Mouse (Mus musculus) CH12.LX (cell line): ENCODE data around the gene Bpgm. TPM values are rescaled to one million over a fixed set of nuclear protein-coding genes. Genes with fewer than 3 reads are reported as not detected.

Source experiments
- DNase-seq: peaks from one replicate; pipeline ENCODE4 v3.0.0-alpha.2; 2013; ENCODE audit errors: extremely low read depth
- H3K27ac ChIP-seq: 2 replicates; pipeline ENCODE4 v1.5.1; 2012; ENCODE audit warnings: low read depth, mild to moderate bottlenecking, control low read depth, moderate library complexity; ENCODE audit not compliant: insufficient read depth
- H3K27me3 ChIP-seq: replicated peaks from 2 replicates; pipeline ENCODE3; 2012; ENCODE audit warnings: inconsistent platforms
- H3K36me3 ChIP-seq, 2 experiments: replicated peaks in 1 of 2; 2 replicates each; pipeline versions ENCODE3 to v1.6.1; 2012; ENCODE audit warnings: inconsistent platforms in 1 of 2, low read length in 1 of 2, mild to moderate bottlenecking in 1 of 2, mixed read lengths in 1 of 2, moderate library complexity in 1 of 2; ENCODE audit not compliant: control insufficient read depth in 1 of 2, insufficient read depth in 1 of 2
- H3K4me1 ChIP-seq, 2 experiments: 2 replicates each; pipeline ENCODE4 v1.6.1; 2012; ENCODE audit warnings: inconsistent platforms in 1 of 2, moderate library complexity in 1 of 2; ENCODE audit not compliant: insufficient read depth in 2 of 2, control insufficient read depth in 1 of 2
- H3K4me2 ChIP-seq: 2 replicates; pipeline ENCODE4 v1.6.1; 2012; ENCODE audit warnings: low read depth, mild to moderate bottlenecking, control low read depth; ENCODE audit not compliant: poor library complexity, insufficient read depth, severe bottlenecking
- H3K4me3 ChIP-seq, 3 experiments: fragments of 150-350 bp in 1 of 3; sonication (generic) in 1 of 3; replicated peaks in 1 of 3; 2 replicates each; pipeline versions ENCODE3 to v1.5.1; 2011 to 2012; ENCODE audit warnings: low read depth in 2 of 3, low read length in 2 of 3, mild to moderate bottlenecking in 2 of 3, moderate library complexity in 2 of 3, control low read depth in 1 of 3, improper control_type of control experiment in 1 of 3, inconsistent platforms in 1 of 3, mixed read lengths in 1 of 3; ENCODE audit not compliant: poor library complexity in 1 of 3
- H3K79me2 ChIP-seq: replicated peaks from 2 replicates; pipeline ENCODE4 v1.6.1; 2012; ENCODE audit warnings: mild to moderate bottlenecking, moderate library complexity; ENCODE audit not compliant: control insufficient read depth, poor library complexity, insufficient read depth, severe bottlenecking; ENCODE audit errors: extremely low read depth
- H3K9ac ChIP-seq: 2 replicates; pipeline ENCODE4 v1.6.1; 2012; ENCODE audit warnings: low read depth, mild to moderate bottlenecking, control low read depth, moderate library complexity; ENCODE audit not compliant: insufficient read depth
- H3K9me3 ChIP-seq: replicated peaks from 2 replicates; pipeline ENCODE3; 2012; ENCODE audit warnings: low read length, inconsistent platforms, mixed read lengths
- CHD1 ChIP-seq: IDR thresholded peaks from 2 replicates; pipeline ENCODE4 v1.6.1; 2012; ENCODE audit warnings: low read depth, low read length, improper control_type of control experiment, inconsistent platforms
- CHD2 ChIP-seq: IDR thresholded peaks from 2 replicates; pipeline ENCODE4 v1.6.1; 2011; ENCODE audit warnings: low read length, improper control_type of control experiment
- CTCF ChIP-seq, 2 experiments: IDR thresholded peaks in 1 of 2; conservative IDR thresholded peaks in 1 of 2; 2 replicates each; pipeline ENCODE4 v1.5.1; 2011 to 2012; ENCODE audit warnings: low read depth in 2 of 2, low read length in 2 of 2, improper control_type of control experiment in 1 of 2, inconsistent platforms in 1 of 2, mild to moderate bottlenecking in 1 of 2, moderate library complexity in 1 of 2
- ELF1 ChIP-seq: IDR thresholded peaks from 2 replicates; pipeline ENCODE4 v1.6.1; 2014; ENCODE audit warnings: low read depth, mild to moderate bottlenecking, inconsistent platforms, low read length, improper control_type of control experiment
- ETS1 ChIP-seq: conservative IDR thresholded peaks from 2 replicates; pipeline ENCODE4 v1.6.1; 2012; ENCODE audit warnings: low read depth, mild to moderate bottlenecking, inconsistent platforms, low read length, improper control_type of control experiment, moderate library complexity
- GABPA ChIP-seq: IDR thresholded peaks from 2 replicates; pipeline ENCODE4 v1.6.1; 2012; ENCODE audit warnings: low read depth, low read length, improper control_type of control experiment, inconsistent platforms; ENCODE audit not compliant: insufficient replicate concordance
- HCFC1 ChIP-seq: IDR thresholded peaks from 2 replicates; pipeline ENCODE4 v1.6.1; 2012; ENCODE audit warnings: low read depth, mild to moderate bottlenecking, inconsistent platforms, low read length, improper control_type of control experiment
- IRF4 ChIP-seq: IDR thresholded peaks from 2 replicates; pipeline ENCODE4 v1.6.1; 2014; ENCODE audit warnings: low read depth, mild to moderate bottlenecking, inconsistent platforms, low read length, improper control_type of control experiment
- JUN ChIP-seq: IDR thresholded peaks from 2 replicates; pipeline ENCODE4 v1.6.1; 2011; ENCODE audit warnings: low read depth, mild to moderate bottlenecking, low read length, improper control_type of control experiment, moderate library complexity; ENCODE audit not compliant: insufficient read depth
- JUND ChIP-seq: conservative IDR thresholded peaks from 2 replicates; pipeline ENCODE4 v1.6.1; 2011; ENCODE audit warnings: low read depth, low read length, improper control_type of control experiment
- MAFK ChIP-seq: IDR thresholded peaks from 2 replicates; pipeline ENCODE4 v1.6.1; 2011; ENCODE audit warnings: low read length, improper control_type of control experiment; ENCODE audit not compliant: insufficient replicate concordance
- MAZ ChIP-seq: IDR thresholded peaks from 2 replicates; pipeline ENCODE4 v1.6.1; 2012; ENCODE audit warnings: low read depth, mild to moderate bottlenecking, inconsistent platforms, low read length, improper control_type of control experiment, moderate library complexity
- MEF2A ChIP-seq: IDR thresholded peaks from 2 replicates; pipeline ENCODE4 v1.6.1; 2014; ENCODE audit warnings: low read depth, mild to moderate bottlenecking, inconsistent platforms, low read length, improper control_type of control experiment, borderline replicate concordance
- MYC ChIP-seq: IDR thresholded peaks from 2 replicates; pipeline ENCODE4 v1.6.1; 2011; ENCODE audit warnings: low read depth, mild to moderate bottlenecking, improper control_type of control experiment, low read length
- NELFE ChIP-seq: IDR thresholded peaks from 2 replicates; pipeline ENCODE4 v1.6.1; 2011; ENCODE audit warnings: low read depth, low read length, improper control_type of control experiment
- PAX5 ChIP-seq: IDR thresholded peaks from 2 replicates; pipeline ENCODE4 v1.6.1; 2012; ENCODE audit warnings: low read length, inconsistent platforms, mixed read lengths
- POLR2A ChIP-seq: IDR thresholded peaks from 2 replicates; pipeline ENCODE4 v1.6.1; 2011; ENCODE audit warnings: low read depth, mild to moderate bottlenecking, improper control_type of control experiment, low read length
- POLR2AphosphoS2 ChIP-seq: IDR thresholded peaks from 2 replicates; pipeline ENCODE4 v1.6.1; 2011; ENCODE audit warnings: low read depth, low read length, improper control_type of control experiment
- RAD21 ChIP-seq: IDR thresholded peaks from 2 replicates; pipeline ENCODE4 v1.6.1; 2011; ENCODE audit warnings: low read depth, mild to moderate bottlenecking, low read length, improper control_type of control experiment, moderate library complexity
- RCOR1 ChIP-seq: conservative IDR thresholded peaks from 2 replicates; pipeline ENCODE4 v1.6.1; 2012; ENCODE audit warnings: low read depth, mild to moderate bottlenecking, inconsistent platforms, low read length, improper control_type of control experiment
- SIN3A ChIP-seq: IDR thresholded peaks from 2 replicates; pipeline ENCODE4 v1.6.1; 2012; ENCODE audit warnings: low read length, improper control_type of control experiment, inconsistent platforms
- SMC3 ChIP-seq: IDR thresholded peaks from 2 replicates; pipeline ENCODE4 v1.6.1; 2011; ENCODE audit warnings: low read depth, low read length, improper control_type of control experiment
- TBP ChIP-seq: conservative IDR thresholded peaks from 2 replicates; pipeline ENCODE4 v1.6.1; 2011; ENCODE audit warnings: low read depth, low read length, improper control_type of control experiment
- TCF12 ChIP-seq: IDR thresholded peaks from 2 replicates; pipeline ENCODE4 v1.6.1; 2014; ENCODE audit warnings: low read depth, mild to moderate bottlenecking, inconsistent platforms, low read length, improper control_type of control experiment
- UBTF ChIP-seq: IDR thresholded peaks from 2 replicates; pipeline ENCODE4 v1.6.1; 2012; ENCODE audit warnings: low read depth, mild to moderate bottlenecking, inconsistent platforms, low read length, improper control_type of control experiment, moderate library complexity
- USF1 ChIP-seq: IDR thresholded peaks from 2 replicates; pipeline ENCODE4 v1.6.1; 2014; ENCODE audit warnings: low read depth, mild to moderate bottlenecking, inconsistent platforms, low read length, improper control_type of control experiment
- USF2 ChIP-seq: conservative IDR thresholded peaks from 2 replicates; pipeline ENCODE4 v1.6.1; 2011; ENCODE audit warnings: low read depth, low read length, improper control_type of control experiment
- ZMIZ1 ChIP-seq: IDR thresholded peaks from 2 replicates; pipeline ENCODE4 v1.6.1; 2012; ENCODE audit warnings: low read depth, mild to moderate bottlenecking, inconsistent platforms, low read length, improper control_type of control experiment
- dilution Hi-C: fragments of 300-500 bp; cut with MboI; formaldehyde crosslinking; loops from 2 replicates; pipeline ENCODE4 v1.14.3; 2020; ENCODE audit warnings: low sequenced_read_pairs; ENCODE audit not compliant: extremely low pct_unique_long_range_greater_than_20kb, extremely low pct_ligation_motif_present
- in situ Hi-C: fragments of 300-500 bp; cut with MboI; formaldehyde crosslinking; loops from 3 replicates; pipeline ENCODE4 v1.14.3; 2019; ENCODE audit warnings: low sequenced_read_pairs, low pct_ligation_motif_present, low pct_unique_long_range_greater_than_20kb, mixed read lengths
- polyA plus RNA-seq: library from polyadenylated mRNA; unstranded; fragments of >175 nt; gene quantifications from 2 replicates; pipeline ENCODE4 v1.2.1, GENCODE M21; 2012; ENCODE audit warnings: low read depth; ENCODE audit not compliant: insufficient read length
- total RNA-seq, 2 experiments: library from RNA; depleted of rRNA; stranded (reverse); fragments of 300-350 nt in 1 of 2; fragments of >200 nt in 1 of 2; gene quantifications; 2 replicates each; pipeline ENCODE4 v1.2.3; 2012 to 2014

Bpgm gene
- total and polyA plus RNA-seq, 3 experiments = 10.8 to 12.7 (median 10.9) TPM

- Histone ChIP-seq H3K4me1 (no peaks in the 10 kb centered on the region), H3K79me2 (no peaks in the 10 kb centered on the region), H3K27ac (no peak overlapping the region), H3K36me3 (no peaks in the 10 kb centered on the region), H3K9me3 (no peaks in the 10 kb centered on the region), H3K27me3 (no peaks in the 10 kb centered on the region), H3K4me3 (no peak overlapping the region), H3K9ac (no peak overlapping the region), H3K4me2 (no peak overlapping the region)
- in situ Hi-C loops = loop anchor here (10.0 kb wide), 1 partner anchor 237 kb away; no protein-coding TSS in a partner anchor
- dilution Hi-C loops = no loop called here
- no peak for DNase-seq
- TF ChIP-seq CTCF (conservative IDR thresholded peaks at IDR 0.05 in 1 of 2, IDR thresholded peaks at IDR 0.05 in 1 of 2; ENCODE audit: low read depth in 2 of 2, low read length in 2 of 2) (no peak), ELF1 (no peak), GABPA (no peak), MYC (no peak), POLR2A (no peak), NELFE (no peak), MEF2A (no peak)
These were observed 41.7 kb downstream of the Bpgm start for GRCm38 (mm10) chr6:34517750-34518149.

DNA sequence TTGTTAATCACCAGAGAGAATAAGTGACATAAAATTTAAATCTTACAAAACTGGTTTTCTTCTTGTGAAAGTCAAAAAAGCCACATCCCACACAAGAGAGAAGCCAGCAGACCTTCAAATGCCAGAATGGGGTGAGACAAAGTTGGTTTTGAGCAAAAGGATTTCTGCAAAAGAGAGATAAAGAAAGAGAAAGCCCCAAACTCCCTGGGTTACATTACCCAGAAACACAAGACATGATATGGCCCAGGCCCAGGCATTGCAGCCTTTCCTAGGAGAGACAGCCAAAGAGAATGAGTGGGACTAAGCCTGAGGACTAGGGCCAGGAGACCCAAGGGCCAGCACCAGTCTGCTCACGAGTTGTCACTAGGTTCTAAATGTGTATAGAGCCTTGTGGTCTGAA, 43.1 kb downstream of the Bpgm start:
- H3K36me3 ChIP-seq = no peaks in the 10 kb centered on the region
- H3K4me2 ChIP-seq = no peak overlapping the region
- no peak overlapping the region for H3K27ac ChIP-seq

GRCm38 (mm10) chr6:34520491-34520890, 44.5 kb downstream of the Bpgm start:
- no peaks in the 10 kb centered on the region for H3K79me2 ChIP-seq
- in situ Hi-C loops (no loop called here), dilution Hi-C loops (no loop called here)
- H3K27me3 ChIP-seq = no peaks in the 10 kb centered on the region
- H3K9me3 ChIP-seq = no peaks in the 10 kb centered on the region
- DNase-seq = no peak
- no peak overlapping the region for H3K9ac ChIP-seq
- H3K36me3 ChIP-seq = no peaks in the 10 kb centered on the region
- H3K4me3 ChIP-seq = no peak overlapping the region
- H3K4me1 ChIP-seq = no peaks in the 10 kb centered on the region
- H3K27ac ChIP-seq = no peak overlapping the region
- H3K4me2 ChIP-seq = no peak overlapping the region
- TF ChIP-seq IRF4 (no peak), USF1 (no peak), MEF2A (no peak), SIN3A (no peak), JUN (no peak), MAZ (no peak), RCOR1 (no peak), CHD2 (no peak), ELF1 (no peak), POLR2AphosphoS2 (no peak), USF2 (no peak), ZMIZ1 (no peak), UBTF (no peak), ETS1 (no peak), SMC3 (no peak)

More for the DNA sequence above, 43.1 kb downstream of the Bpgm start:
- Histone ChIP-seq H3K4me1 (no peaks in the 10 kb centered on the region), H3K79me2 (no peaks in the 10 kb centered on the region), H3K9me3 (no peaks in the 10 kb centered on the region), H3K4me3 (no peak overlapping the region), H3K27me3 (no peaks in the 10 kb centered on the region), H3K9ac (no peak overlapping the region)
- no peak for TF ChIP-seq HCFC1
- no peak for TF ChIP-seq RAD21
- no peak for TF ChIP-seq GABPA
- no peak for TF ChIP-seq SIN3A
- no peak for TF ChIP-seq JUN
- no peak for TF ChIP-seq PAX5
- TF ChIP-seq MAFK = no peak
- TF ChIP-seq JUND = no peak
- TF ChIP-seq ELF1 = no peak
- no peak for TF ChIP-seq MYC
- no peak for TF ChIP-seq ETS1
- no peak for TF ChIP-seq TCF12
- no peak for TF ChIP-seq USF2
- TF ChIP-seq MEF2A = no peak
- TF ChIP-seq MAZ = no peak
- TF ChIP-seq TBP = no peak
- no peak for TF ChIP-seq CTCF (conservative IDR thresholded peaks at IDR 0.05 in 1 of 2, IDR thresholded peaks at IDR 0.05 in 1 of 2; ENCODE audit: low read depth in 2 of 2, low read length in 2 of 2)
- no peak for TF ChIP-seq CHD1
- in situ Hi-C loops = loop anchor here (10.0 kb wide), 1 partner anchor 236 kb away; no protein-coding TSS in a partner anchor
- DNase-seq = no peak
- dilution Hi-C loops = no loop called here
